Mouse (Mus musculus) spleen, adult 2 months (tissue): ENCODE measurements at regions not wholly inside any gene's neighbourhood (a gene's known extent, or its start where the extent isn't known, plus 50 kb on each side); places are given as distances from the start of the nearest gene placed in this dataset.

ENCODE experiments used
- CTCF ChIP-seq: fragments of 200-500 bp; IDR thresholded peaks from 2 replicates; pipeline ENCODE4 v1.5.1; 2011; ENCODE audit warnings: mild to moderate bottlenecking, inconsistent platforms; ENCODE audit not compliant: insufficient read depth, insufficient read length, insufficient replicate concordance; ENCODE audit errors: extremely low read depth
- POLR2A ChIP-seq: fragments of 200-500 bp; IDR thresholded peaks from 2 replicates; pipeline ENCODE4 v1.6.1; 2011; ENCODE audit warnings: low read depth, low read length, inconsistent platforms

DNA sequence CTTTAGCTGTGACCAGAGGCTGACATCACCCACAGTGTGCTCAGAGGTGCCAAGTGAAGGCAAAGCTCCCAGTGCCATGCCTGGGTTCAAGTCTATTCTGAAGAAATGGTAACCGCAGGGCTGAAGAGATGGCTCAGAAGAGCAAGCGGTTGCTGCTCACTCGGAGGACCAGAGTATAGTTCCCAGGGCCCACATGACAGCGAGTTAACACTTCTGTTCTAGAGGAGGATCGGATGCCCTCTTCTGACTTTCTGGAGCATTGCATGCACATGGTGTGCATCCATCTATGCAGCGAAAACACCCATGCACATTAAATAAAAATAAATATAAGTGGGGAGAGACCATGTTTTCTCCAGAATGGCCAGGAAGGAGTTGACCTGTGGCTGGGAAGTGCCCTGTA, 209.5 kb downstream of the Sorl1 start:
- TF ChIP-seq CTCF (no peak), POLR2A (no peak)
